Mouse (Mus musculus) ES-E14 (cell line): ENCODE data around the gene Prkch.

ENCODE experiments used
- CHD2 ChIP-seq: IDR thresholded peaks from 2 replicates; pipeline ENCODE4 v1.6.1; 2014; ENCODE audit warnings: mild to moderate bottlenecking, low read depth, low read length, inconsistent platforms
- HCFC1 ChIP-seq: IDR thresholded peaks from 2 replicates; pipeline ENCODE4 v1.6.1; 2012; ENCODE audit warnings: low read length, inconsistent platforms, borderline replicate concordance; ENCODE audit not compliant: insufficient read depth
- MAFK ChIP-seq: IDR thresholded peaks from 2 replicates; pipeline ENCODE4 v1.6.1; 2014; ENCODE audit warnings: mild to moderate bottlenecking, low read depth, low read length, inconsistent platforms; ENCODE audit not compliant: insufficient read depth
- ZC3H11A ChIP-seq: IDR thresholded peaks from 2 replicates; pipeline ENCODE4 v1.6.1; 2012; ENCODE audit warnings: low read depth, mild to moderate bottlenecking, inconsistent platforms, low read length, borderline replicate concordance
- ZNF384 ChIP-seq: IDR thresholded peaks from 2 replicates; pipeline ENCODE4 v1.6.1; 2012; ENCODE audit warnings: low read depth, low read length, inconsistent platforms

GRCm38 (mm10) chr12:73815892-73816291 is 231.3 kb downstream of the Prkch start:
- TF ChIP-seq CHD2 (no peak), ZC3H11A (no peak), ZNF384 (no peak), MAFK (no peak), HCFC1 (no peak)
